Mouse (Mus musculus): ENCODE data around the gene Iqce. TPM values are rescaled to one million over a fixed set of nuclear protein-coding genes. Genes with fewer than 3 reads are reported as not detected.
A peak's percentile ranks its signal among the peaks of the same experiment; 100 is the strongest.

Gene Iqce
- polyA plus RNA-seq, 1 experiment from 2014 or later: 18.2 TPM

DNA sequence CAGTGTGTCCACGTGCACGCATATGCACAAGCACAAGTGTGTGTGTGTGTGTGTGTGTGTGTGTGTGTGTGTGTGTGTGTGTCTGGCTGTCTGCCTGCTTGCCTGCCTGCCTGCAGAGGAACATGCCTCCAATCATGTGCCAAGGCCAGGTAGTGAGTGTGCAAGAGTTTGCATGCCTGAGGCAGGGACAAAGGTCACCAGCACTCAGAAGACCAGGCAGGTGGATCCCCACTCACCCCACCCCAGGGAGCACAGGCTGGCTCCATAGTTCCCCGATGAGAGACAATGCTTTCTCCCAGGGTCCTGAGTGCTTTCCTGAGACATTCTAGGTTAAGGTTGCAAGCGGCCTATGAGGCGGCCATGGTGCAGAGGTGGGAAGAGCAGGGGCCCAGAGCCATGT, 77.9 kb downstream of the Iqce start:
- Histone ChIP-seq H3K9ac (ENCODE audit: low read depth, low read length) (no peak overlapping the region), H3K9me3 (ENCODE audit: control insufficient read depth, low read length) (no peaks in the 10 kb centered on the region), H3K4me2 (ENCODE audit: low read depth, low read length) (no peak overlapping the region), H3K27ac (ENCODE audit: low read length) (peak overlapping the region; percentile 46; the same call in 1 of the 2 replicates), H3K4me1 (ENCODE audit: control insufficient read depth, insufficient read depth, low read length) (peaks cover 16% of the 10 kb centered on the region), H3K36me3 (ENCODE audit: control insufficient read depth, insufficient read depth, low read length) (peaks cover 47% of the 10 kb centered on the region), H3K4me3 (ENCODE audit: low read length) (no peak overlapping the region), H3K27me3 (replicated peaks; ENCODE audit: control insufficient read depth, insufficient read depth, low read length) (no peaks in the 10 kb centered on the region)
- ATAC-seq: peak; percentile 66
- 81% methylated on average over 5 of the region's 5 CpGs for WGBS

DNA sequence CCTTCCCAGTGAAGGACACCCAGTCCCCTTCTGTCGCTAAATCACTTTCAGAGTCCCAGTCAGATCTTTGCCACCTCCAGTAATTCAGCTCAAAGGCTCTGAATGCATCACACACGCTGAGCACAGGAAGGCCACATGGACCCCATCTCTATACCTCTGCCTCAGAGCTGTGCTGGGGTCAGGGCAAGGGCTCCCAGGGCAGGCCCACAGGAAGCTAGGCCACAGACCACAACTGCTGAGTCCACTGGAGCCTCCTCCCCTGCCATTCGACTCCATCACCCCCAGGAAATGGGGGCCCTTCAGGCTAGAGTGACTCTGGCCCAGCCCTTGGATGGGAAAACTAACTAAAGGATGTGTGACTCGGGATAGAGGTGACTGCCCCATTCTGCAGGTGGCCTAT, 78.4 kb downstream of the Iqce start:
- 0 out of 2 replicates have a peak overlapping the region, but pooled peaks have one; percentile 24 for H3K9ac ChIP-seq (ENCODE audit: low read depth, low read length)
- H3K4me2 ChIP-seq (ENCODE audit: low read depth, low read length): no peak overlapping the region
- 0 out of 2 replicates have a peak overlapping the region, but pooled peaks have one; percentile 7 for H3K27ac ChIP-seq (ENCODE audit: low read length)
- H3K9me3 ChIP-seq (ENCODE audit: control insufficient read depth, low read length): no peaks in the 10 kb centered on the region
- H3K4me3 ChIP-seq (ENCODE audit: low read length): no peak overlapping the region
- peak; percentile 17; the same call in 1 of the 2 replicates for ATAC-seq
- WGBS: 76% methylated on average over 4 of the region's 4 CpGs
- H3K4me1 ChIP-seq (ENCODE audit: control insufficient read depth, insufficient read depth, low read length): peaks cover 16% of the 10 kb centered on the region
- H3K36me3 ChIP-seq (ENCODE audit: control insufficient read depth, insufficient read depth, low read length): peaks cover 43% of the 10 kb centered on the region
- no peaks in the 10 kb centered on the region for H3K27me3 ChIP-seq (replicated peaks; ENCODE audit: control insufficient read depth, insufficient read depth, low read length)

DNA sequence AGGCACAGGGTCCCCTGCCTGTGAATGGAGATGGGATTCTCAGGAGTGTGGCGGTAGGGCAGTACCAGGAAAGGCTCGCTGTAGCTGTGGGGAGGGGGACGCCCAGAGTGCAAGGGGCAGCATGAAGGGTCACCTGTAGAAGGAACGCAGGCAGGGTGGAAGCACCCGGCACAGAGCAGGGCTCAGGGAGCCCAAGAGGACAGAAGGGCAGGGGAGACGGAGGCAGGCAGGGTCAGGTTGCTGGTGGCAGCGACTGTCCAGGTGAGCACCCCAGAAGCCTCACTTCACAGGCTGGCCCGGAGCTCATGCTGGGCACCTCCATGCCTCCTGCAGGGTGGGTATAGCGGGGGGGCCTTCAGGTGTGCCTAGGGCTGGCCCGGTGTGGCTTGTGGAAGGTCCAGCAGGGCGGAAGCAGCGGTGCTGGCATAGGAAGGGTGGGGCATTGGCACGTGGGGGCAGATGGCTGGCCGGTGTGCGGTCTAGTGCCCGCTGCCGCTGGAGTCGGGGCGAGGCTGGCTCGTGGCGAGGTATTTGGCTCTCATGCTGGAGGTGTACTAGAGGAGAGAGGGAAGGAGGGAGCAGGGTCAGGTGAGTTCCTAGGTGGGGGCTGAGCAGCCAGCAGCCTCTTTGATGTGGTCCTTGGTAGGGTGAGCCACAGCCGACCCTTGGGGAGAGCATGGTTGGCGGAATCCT, 79.1 kb downstream of the Iqce start:
- 95% methylated on average over 22 of the region's 23 CpGs for WGBS
- Histone ChIP-seq H3K4me2 (ENCODE audit: low read depth, low read length) (no peak overlapping the region), H3K27me3 (replicated peaks; ENCODE audit: control insufficient read depth, insufficient read depth, low read length) (no peaks in the 10 kb centered on the region), H3K4me1 (ENCODE audit: control insufficient read depth, insufficient read depth, low read length) (peaks cover 16% of the 10 kb centered on the region), H3K27ac (ENCODE audit: low read length) (no peak overlapping the region), H3K4me3 (ENCODE audit: low read length) (no peak overlapping the region), H3K9ac (ENCODE audit: low read depth, low read length) (0 out of 2 replicates have a peak overlapping the region, but pooled peaks have one; percentile 24), H3K36me3 (ENCODE audit: control insufficient read depth, insufficient read depth, low read length) (peaks cover 36% of the 10 kb centered on the region), H3K9me3 (ENCODE audit: control insufficient read depth, low read length) (no peaks in the 10 kb centered on the region)
- no peak for ATAC-seq

DNA sequence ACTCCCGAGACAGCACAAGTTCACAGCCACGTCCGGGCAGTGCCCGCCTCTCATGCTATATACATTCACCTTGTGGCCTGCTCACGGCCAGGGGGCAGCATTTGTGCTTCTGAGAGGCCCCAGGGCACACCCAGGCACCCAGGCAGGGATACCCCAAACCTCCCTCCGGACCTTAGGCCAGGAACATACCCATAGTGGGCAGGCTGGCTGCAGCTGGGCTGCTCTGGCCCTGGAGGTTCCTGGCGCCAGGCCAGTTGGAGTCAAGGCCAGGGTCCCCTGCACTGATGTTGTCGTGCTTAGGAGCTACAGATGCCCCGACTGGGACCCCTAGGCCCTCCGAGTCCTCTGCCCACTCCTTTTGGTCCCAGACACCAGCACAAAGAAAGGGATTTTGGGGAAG, 80.7 kb downstream of the Iqce start:
- no peak for ATAC-seq
- 67% methylated on average over 10 of the region's 10 CpGs for WGBS
- no peak overlapping the region; the same call in 1 of the 2 replicates for H3K9ac ChIP-seq (ENCODE audit: low read depth, low read length)
- H3K36me3 ChIP-seq (ENCODE audit: control insufficient read depth, insufficient read depth, low read length): peaks cover 23% of the 10 kb centered on the region; the same call in 1 of the 2 replicates
- H3K4me1 ChIP-seq (ENCODE audit: control insufficient read depth, insufficient read depth, low read length): peaks cover 17% of the 10 kb centered on the region
- H3K27me3 ChIP-seq (replicated peaks; ENCODE audit: control insufficient read depth, insufficient read depth, low read length): no peaks in the 10 kb centered on the region
- H3K4me2 ChIP-seq (ENCODE audit: low read depth, low read length): no peak overlapping the region
- no peaks in the 10 kb centered on the region for H3K9me3 ChIP-seq (ENCODE audit: control insufficient read depth, low read length)
- no peak overlapping the region for H3K4me3 ChIP-seq (ENCODE audit: low read length)
- no peak overlapping the region for H3K27ac ChIP-seq (ENCODE audit: low read length)

DNA sequence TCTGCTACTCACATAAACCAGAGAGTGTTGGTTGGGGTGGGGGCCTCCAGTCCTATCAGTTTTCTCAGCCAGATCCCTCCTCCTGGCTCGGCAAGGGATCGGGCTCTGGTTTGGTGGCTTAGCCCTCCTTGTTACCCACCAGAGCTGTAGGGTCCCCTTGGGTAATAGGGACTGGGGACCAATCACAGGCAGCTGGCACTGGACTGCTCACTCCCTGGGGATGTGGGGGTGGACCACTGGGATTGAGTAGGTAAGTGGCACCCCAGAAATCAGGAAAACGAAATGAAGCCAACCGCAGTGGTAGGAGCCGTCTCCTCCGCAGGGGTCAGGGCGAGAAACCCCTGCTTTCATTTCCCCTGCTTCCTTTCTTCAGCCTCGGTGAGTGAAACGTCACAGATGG, 81.1 kb downstream of the Iqce start:
- no peak overlapping the region for H3K4me3 ChIP-seq (ENCODE audit: low read length)
- H3K9me3 ChIP-seq (ENCODE audit: control insufficient read depth, low read length): no peaks in the 10 kb centered on the region
- H3K27ac ChIP-seq (ENCODE audit: low read length): no peak overlapping the region
- 75% methylated on average over 9 of the region's 9 CpGs for WGBS
- no peak overlapping the region for H3K4me2 ChIP-seq (ENCODE audit: low read depth, low read length)
- H3K27me3 ChIP-seq (replicated peaks; ENCODE audit: control insufficient read depth, insufficient read depth, low read length): no peaks in the 10 kb centered on the region
- no peak overlapping the region for H3K9ac ChIP-seq (ENCODE audit: low read depth, low read length)
- peaks cover 23% of the 10 kb centered on the region; the same call in 1 of the 2 replicates for H3K36me3 ChIP-seq (ENCODE audit: control insufficient read depth, insufficient read depth, low read length)
- no peak for ATAC-seq
- H3K4me1 ChIP-seq (ENCODE audit: control insufficient read depth, insufficient read depth, low read length): peaks cover 19% of the 10 kb centered on the region

DNA sequence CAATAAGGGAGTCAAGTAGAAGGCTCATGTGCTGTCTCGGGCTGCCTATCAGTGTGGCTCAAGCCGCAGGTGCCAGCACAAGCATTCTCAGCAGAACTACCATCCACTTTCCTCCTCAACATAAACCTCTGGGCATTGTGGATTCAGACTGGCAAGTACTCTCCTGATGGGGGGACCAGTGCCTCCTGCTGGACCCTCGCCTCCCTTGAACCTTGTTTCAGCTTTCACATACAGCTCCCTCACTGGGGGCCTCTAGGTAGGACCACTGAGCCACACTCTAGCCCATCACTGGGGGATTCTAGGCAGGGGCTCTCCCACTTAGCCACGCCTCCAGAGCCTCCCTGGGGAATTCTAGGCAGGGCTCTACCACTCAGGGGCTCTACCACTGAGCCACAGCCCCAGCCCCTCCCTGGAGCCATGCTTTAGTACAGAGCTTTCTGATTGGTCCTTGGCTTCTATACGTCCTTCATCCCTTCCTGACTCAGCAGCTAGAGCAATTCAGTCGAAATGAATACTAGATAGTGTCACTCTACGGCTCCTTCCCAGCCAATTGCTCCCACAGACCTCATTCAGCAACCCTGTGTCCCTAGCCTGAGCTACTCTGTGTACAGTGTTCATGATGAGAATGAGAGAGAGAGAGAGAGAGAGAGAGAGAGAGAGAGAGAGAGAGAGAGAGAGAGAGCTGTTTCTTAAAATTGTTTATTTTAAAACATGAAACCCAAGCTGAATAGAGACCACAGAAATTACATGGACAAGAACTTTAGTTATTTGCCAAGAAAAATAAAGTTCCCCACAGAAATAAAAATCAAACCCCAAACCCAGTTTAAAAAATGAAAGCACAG, 82.1 kb downstream of the Iqce start:
- Histone ChIP-seq H3K4me2 (ENCODE audit: low read depth, low read length) (no peak overlapping the region), H3K27me3 (replicated peaks; ENCODE audit: control insufficient read depth, insufficient read depth, low read length) (no peaks in the 10 kb centered on the region), H3K4me1 (ENCODE audit: control insufficient read depth, insufficient read depth, low read length) (peaks cover 19% of the 10 kb centered on the region), H3K36me3 (ENCODE audit: control insufficient read depth, insufficient read depth, low read length) (peaks cover 20% of the 10 kb centered on the region; the same call in 1 of the 2 replicates), H3K4me3 (ENCODE audit: low read length) (no peak overlapping the region), H3K9me3 (ENCODE audit: control insufficient read depth, low read length) (no peaks in the 10 kb centered on the region), H3K9ac (ENCODE audit: low read depth, low read length) (no peak overlapping the region), H3K27ac (ENCODE audit: low read length) (no peak overlapping the region)
- WGBS: 57% methylated on average over 7 of the region's 7 CpGs
- no peak for ATAC-seq

DNA sequence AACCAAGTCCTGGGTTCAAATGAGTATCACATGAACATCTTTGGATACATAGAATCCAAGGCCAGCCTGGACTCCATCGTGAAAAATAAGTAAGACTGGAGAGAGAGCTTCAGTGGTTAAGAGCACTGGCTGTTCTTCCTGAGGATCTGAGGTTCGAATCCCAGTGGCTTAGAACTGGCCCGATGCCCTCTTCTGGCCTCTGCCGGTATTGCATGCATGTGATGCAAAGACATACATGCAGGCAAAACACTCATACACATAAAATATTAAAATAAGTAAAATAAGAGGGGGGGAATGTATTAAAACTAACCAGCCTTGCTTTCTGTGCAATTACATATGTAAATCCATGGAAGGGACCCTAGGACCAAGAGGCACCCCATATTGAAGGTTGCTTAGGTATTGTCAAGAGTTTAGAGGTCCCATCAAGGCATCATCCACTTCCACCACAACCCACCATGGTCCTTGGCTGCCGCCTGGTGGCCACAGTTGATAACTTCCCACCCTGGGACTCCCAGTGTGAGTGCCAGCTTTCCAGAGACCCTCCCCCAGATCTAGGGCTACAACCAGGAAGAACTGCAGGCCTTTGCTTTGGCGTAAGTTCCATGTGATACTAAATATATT, 82.9 kb downstream of the Iqce start:
- 0 out of 2 replicates have a peak, but pooled peaks have one; percentile 12 for ATAC-seq

DNA sequence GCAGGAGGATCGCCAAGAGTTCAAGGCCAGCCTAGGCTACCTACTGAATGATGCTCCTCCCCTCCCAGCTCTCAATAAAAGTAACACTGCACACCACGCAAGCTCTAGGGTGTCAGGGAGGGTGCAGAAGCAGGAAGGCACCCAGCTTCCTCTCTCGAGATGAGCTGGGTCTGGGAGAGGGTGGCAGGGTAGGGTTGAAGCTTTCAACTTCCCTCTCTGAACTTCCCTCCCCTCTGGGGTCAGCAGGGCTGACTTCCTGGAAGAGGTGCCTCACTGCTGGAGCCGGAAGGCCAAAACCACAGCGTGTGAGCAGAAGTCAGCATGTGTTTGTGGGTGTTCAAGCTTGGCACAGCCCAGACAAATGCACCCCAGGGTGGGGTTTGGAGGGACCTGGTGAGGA, 84.5 kb downstream of the Iqce start:
- Histone ChIP-seq H3K9ac (ENCODE audit: low read depth, low read length) (no peak overlapping the region), H3K36me3 (ENCODE audit: control insufficient read depth, insufficient read depth, low read length) (peaks cover 14% of the 10 kb centered on the region; the same call in 1 of the 2 replicates), H3K4me3 (ENCODE audit: low read length) (no peak overlapping the region), H3K9me3 (ENCODE audit: control insufficient read depth, low read length) (no peaks in the 10 kb centered on the region), H3K27ac (ENCODE audit: low read length) (no peak overlapping the region), H3K27me3 (replicated peaks; ENCODE audit: control insufficient read depth, insufficient read depth, low read length) (no peaks in the 10 kb centered on the region), H3K4me1 (ENCODE audit: control insufficient read depth, insufficient read depth, low read length) (peaks cover 5% of the 10 kb centered on the region), H3K4me2 (ENCODE audit: low read depth, low read length) (no peak overlapping the region)
- no peak for ATAC-seq
- WGBS: 78% methylated on average over 5 of the region's 5 CpGs

More for the DNA sequence above, 82.9 kb downstream of the Iqce start:
- Histone ChIP-seq H3K9me3 (ENCODE audit: control insufficient read depth, low read length) (no peaks in the 10 kb centered on the region), H3K27me3 (replicated peaks; ENCODE audit: control insufficient read depth, insufficient read depth, low read length) (no peaks in the 10 kb centered on the region), H3K4me2 (ENCODE audit: low read depth, low read length) (no peak overlapping the region), H3K4me3 (ENCODE audit: low read length) (no peak overlapping the region), H3K4me1 (ENCODE audit: control insufficient read depth, insufficient read depth, low read length) (peaks cover 10% of the 10 kb centered on the region), H3K36me3 (ENCODE audit: control insufficient read depth, insufficient read depth, low read length) (peaks cover 16% of the 10 kb centered on the region; the same call in 1 of the 2 replicates), H3K9ac (ENCODE audit: low read depth, low read length) (no peak overlapping the region), H3K27ac (ENCODE audit: low read length) (no peak overlapping the region)
- WGBS: 23% methylated on average over 6 of the region's 6 CpGs

DNA sequence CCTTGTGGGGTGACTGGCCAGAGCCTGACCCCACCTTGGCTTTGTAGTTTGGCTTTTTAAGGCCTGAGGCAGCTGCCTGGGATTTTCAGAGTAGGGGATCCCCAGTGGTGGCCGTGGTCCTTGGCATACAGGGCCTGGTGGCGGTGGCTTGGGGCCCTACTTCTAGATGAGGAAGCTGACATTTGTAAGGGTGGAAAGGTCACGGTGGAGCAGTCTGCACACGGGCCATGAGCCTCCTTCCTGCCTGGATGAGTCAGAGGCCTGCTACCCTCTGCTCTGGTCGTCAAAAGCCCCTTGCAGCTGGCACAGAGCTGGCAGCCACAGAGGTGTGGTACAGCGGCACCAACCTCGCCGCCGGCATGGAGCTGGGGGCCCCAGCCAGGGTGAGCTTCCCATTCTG, 85.5 kb downstream of the Iqce start:
- no peak overlapping the region for H3K4me2 ChIP-seq (ENCODE audit: low read depth, low read length)
- H3K9me3 ChIP-seq (ENCODE audit: control insufficient read depth, low read length): no peaks in the 10 kb centered on the region
- peaks cover 13% of the 10 kb centered on the region for H3K4me1 ChIP-seq (ENCODE audit: control insufficient read depth, insufficient read depth, low read length)
- H3K27ac ChIP-seq (ENCODE audit: low read length): 0 out of 2 replicates have a peak overlapping the region, but pooled peaks have one; percentile 47
- WGBS: 56% methylated on average over 9 of the region's 9 CpGs
- no peak overlapping the region for H3K4me3 ChIP-seq (ENCODE audit: low read length)
- no peaks in the 10 kb centered on the region for H3K27me3 ChIP-seq (replicated peaks; ENCODE audit: control insufficient read depth, insufficient read depth, low read length)
- peaks cover 6% of the 10 kb centered on the region; the same call in 1 of the 2 replicates for H3K36me3 ChIP-seq (ENCODE audit: control insufficient read depth, insufficient read depth, low read length)
- ATAC-seq: no peak
- H3K9ac ChIP-seq (ENCODE audit: low read depth, low read length): no peak overlapping the region

All from intestine, embryonic 16.5 days (tissue).